Mouse (Mus musculus): ENCODE data around the gene Lrrc4c. TPM values are rescaled to one million over a fixed set of nuclear protein-coding genes. Genes with fewer than 3 reads are reported as not detected.

Gene Lrrc4c
- polyA plus RNA-seq, 1 experiment, result not detected

DNA sequence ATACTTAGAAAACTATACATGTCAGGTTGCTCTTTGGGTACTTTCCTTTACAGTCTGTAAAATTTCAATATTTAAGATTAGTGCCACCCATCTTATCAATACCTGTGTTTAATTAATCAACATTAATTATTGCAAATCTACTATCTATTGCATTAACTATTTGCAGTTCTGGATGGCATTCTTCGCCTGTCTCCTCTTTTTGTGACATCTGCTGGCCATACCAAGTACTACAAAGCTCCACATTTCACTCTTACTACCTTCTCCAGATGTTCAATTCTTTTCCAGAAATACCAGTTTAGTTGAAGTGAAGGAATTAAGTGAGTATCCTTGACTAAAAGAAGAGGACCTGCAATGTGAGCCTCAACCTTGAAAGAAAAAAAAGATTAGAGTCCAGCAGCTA, 1.4 kb upstream of the Lrrc4c start:
- no peak for TF ChIP-seq EP300 (IDR thresholded peaks at IDR 0.05; ENCODE audit: insufficient read depth, low read depth, low read length)
- no peak for TF ChIP-seq POLR2A (IDR thresholded peaks at IDR 0.05; ENCODE audit: insufficient read depth, low read length)
- TF ChIP-seq CTCF (IDR thresholded peaks at IDR 0.05; ENCODE audit: low read depth, low read length), result no peak
- no peaks in the 10 kb centered on the region for H3K27me3 ChIP-seq (ENCODE audit: control insufficient read depth, insufficient read depth, low read length, poor library complexity, severe bottlenecking)
- H3K4me3 ChIP-seq (ENCODE audit: low read depth, low read length), result no peak overlapping the region
- H3K36me3 ChIP-seq (ENCODE audit: control insufficient read depth, insufficient read depth, low read length, poor library complexity, severe bottlenecking), result no peaks in the 10 kb centered on the region
- peaks cover 2% of the 10 kb centered on the region for H3K4me1 ChIP-seq (ENCODE audit: control insufficient read depth, insufficient read depth, low read length)
- H3K9ac ChIP-seq (ENCODE audit: low read depth, poor library complexity, severe bottlenecking), result no peak overlapping the region
- no peak overlapping the region for H3K27ac ChIP-seq (ENCODE audit: insufficient read depth, low read length)
- no peaks in the 10 kb centered on the region for H3K9me3 ChIP-seq (replicated peaks; ENCODE audit: control insufficient read depth, insufficient read depth, low read length, poor library complexity, severe bottlenecking)

DNA sequence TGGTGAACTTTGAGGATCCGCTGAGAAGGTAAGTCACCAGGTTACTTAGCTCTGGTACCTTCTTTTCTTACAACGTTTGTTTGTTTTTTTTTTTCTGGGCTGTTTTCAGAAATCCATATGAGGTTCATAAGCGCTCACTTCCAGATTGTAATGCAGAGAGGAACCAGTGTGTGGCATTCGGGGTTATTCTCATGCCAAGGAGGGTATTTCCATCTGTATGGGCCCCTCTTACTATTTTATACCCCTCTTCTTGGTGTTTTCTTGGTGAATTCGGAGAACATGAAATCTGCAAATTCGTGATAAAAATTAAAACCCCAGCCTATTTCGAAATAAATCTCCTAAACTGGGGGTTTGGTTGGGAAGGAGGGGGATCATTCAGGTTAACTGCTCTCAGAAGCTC, 587 bp downstream of the Lrrc4c start:
- Histone ChIP-seq H3K27ac (ENCODE audit: insufficient read depth, low read length) (no peak overlapping the region), H3K27me3 (ENCODE audit: control insufficient read depth, insufficient read depth, low read length, poor library complexity, severe bottlenecking) (no peaks in the 10 kb centered on the region), H3K4me1 (ENCODE audit: control insufficient read depth, insufficient read depth, low read length) (peaks cover 2% of the 10 kb centered on the region), H3K9ac (ENCODE audit: low read depth, poor library complexity, severe bottlenecking) (no peak overlapping the region), H3K36me3 (ENCODE audit: control insufficient read depth, insufficient read depth, low read length, poor library complexity, severe bottlenecking) (no peaks in the 10 kb centered on the region), H3K4me3 (ENCODE audit: low read depth, low read length) (no peak overlapping the region), H3K9me3 (replicated peaks; ENCODE audit: control insufficient read depth, insufficient read depth, low read length, poor library complexity, severe bottlenecking) (no peaks in the 10 kb centered on the region)
- TF ChIP-seq POLR2A (IDR thresholded peaks at IDR 0.05; ENCODE audit: insufficient read depth, low read length), result no peak
- TF ChIP-seq CTCF (IDR thresholded peaks at IDR 0.05; ENCODE audit: low read depth, low read length), result no peak
- no peak for TF ChIP-seq EP300 (IDR thresholded peaks at IDR 0.05; ENCODE audit: insufficient read depth, low read depth, low read length)

DNA sequence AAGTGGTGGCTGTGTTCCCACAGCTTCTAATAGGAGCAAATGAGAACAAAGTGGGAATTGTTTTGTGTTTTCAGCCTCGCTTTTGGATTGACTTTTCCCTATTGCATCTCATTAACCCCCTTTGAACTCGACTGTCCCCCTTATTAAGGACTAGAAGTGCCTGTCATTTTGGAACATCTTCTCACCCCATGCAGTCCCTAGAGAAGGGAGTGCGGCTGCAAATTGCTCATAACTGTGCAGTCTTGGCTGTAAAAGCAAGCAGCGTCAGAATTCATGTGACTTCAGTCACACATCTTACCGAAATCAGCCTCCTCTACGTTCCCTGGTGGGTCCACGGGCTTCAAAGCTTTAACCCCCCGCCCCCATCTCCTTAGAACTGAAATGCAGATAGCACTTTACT, 1.2 kb downstream of the Lrrc4c start:
- Histone ChIP-seq H3K27ac (ENCODE audit: insufficient read depth, low read length) (no peak overlapping the region), H3K4me3 (ENCODE audit: low read depth, low read length) (no peak overlapping the region), H3K9me3 (replicated peaks; ENCODE audit: control insufficient read depth, insufficient read depth, low read length, poor library complexity, severe bottlenecking) (no peaks in the 10 kb centered on the region), H3K36me3 (ENCODE audit: control insufficient read depth, insufficient read depth, low read length, poor library complexity, severe bottlenecking) (no peaks in the 10 kb centered on the region), H3K4me1 (ENCODE audit: control insufficient read depth, insufficient read depth, low read length) (peaks cover 2% of the 10 kb centered on the region), H3K27me3 (ENCODE audit: control insufficient read depth, insufficient read depth, low read length, poor library complexity, severe bottlenecking) (no peaks in the 10 kb centered on the region), H3K9ac (ENCODE audit: low read depth, poor library complexity, severe bottlenecking) (no peak overlapping the region)
- TF ChIP-seq CTCF (IDR thresholded peaks at IDR 0.05; ENCODE audit: low read depth, low read length) (no peak), EP300 (IDR thresholded peaks at IDR 0.05; ENCODE audit: insufficient read depth, low read depth, low read length) (no peak), POLR2A (IDR thresholded peaks at IDR 0.05; ENCODE audit: insufficient read depth, low read length) (no peak)

DNA sequence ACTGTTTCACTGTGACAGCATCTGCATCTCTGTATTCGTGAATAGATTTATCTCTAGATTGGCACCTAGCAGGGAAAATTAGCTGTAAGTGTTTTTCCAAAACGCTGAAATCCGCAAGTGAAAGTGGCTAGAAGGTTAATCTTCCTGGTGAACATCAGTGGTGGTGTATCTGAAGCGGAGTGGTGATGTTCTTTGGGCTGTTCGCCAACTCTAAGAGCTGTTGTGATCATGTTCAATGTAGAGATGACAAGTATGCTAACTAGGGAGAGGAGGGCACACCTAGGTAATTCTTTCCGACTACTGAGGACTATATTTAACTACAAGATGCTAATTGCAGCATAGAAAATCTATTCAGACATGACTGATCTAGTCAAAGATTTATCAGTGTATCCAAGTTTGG, 1.7 kb downstream of the Lrrc4c start:
- Histone ChIP-seq H3K4me1 (ENCODE audit: control insufficient read depth, insufficient read depth, low read length) (peaks cover 2% of the 10 kb centered on the region), H3K36me3 (ENCODE audit: control insufficient read depth, insufficient read depth, low read length, poor library complexity, severe bottlenecking) (no peaks in the 10 kb centered on the region), H3K4me3 (ENCODE audit: low read depth, low read length) (no peak overlapping the region), H3K9ac (ENCODE audit: low read depth, poor library complexity, severe bottlenecking) (no peak overlapping the region), H3K9me3 (replicated peaks; ENCODE audit: control insufficient read depth, insufficient read depth, low read length, poor library complexity, severe bottlenecking) (no peaks in the 10 kb centered on the region), H3K27ac (ENCODE audit: insufficient read depth, low read length) (no peak overlapping the region), H3K27me3 (ENCODE audit: control insufficient read depth, insufficient read depth, low read length, poor library complexity, severe bottlenecking) (no peaks in the 10 kb centered on the region)
- TF ChIP-seq CTCF (IDR thresholded peaks at IDR 0.05; ENCODE audit: low read depth, low read length) (no peak), EP300 (IDR thresholded peaks at IDR 0.05; ENCODE audit: insufficient read depth, low read depth, low read length) (no peak), POLR2A (IDR thresholded peaks at IDR 0.05; ENCODE audit: insufficient read depth, low read length) (no peak)

DNA sequence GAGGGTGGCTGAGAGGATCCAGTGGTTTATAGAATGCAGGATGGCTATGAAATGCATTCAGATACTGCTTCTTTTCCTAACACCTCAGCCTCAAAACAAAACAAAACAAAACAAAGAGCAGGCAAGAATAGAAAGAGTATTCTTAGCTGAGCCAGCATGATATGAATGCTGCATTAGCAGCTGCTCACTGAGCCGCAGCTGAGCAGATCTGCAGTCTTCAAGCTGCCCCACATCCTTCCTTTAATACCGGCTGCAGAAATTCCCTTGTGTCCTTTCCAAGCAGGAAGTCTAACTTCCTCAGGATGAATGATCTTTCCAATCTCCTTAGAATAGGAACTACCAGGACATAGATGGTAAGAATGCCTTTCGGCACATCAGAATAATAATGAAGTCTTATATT, 16.7 kb downstream of the Lrrc4c start:
- no peak overlapping the region for H3K27ac ChIP-seq (ENCODE audit: insufficient read depth, low read length)
- no peaks in the 10 kb centered on the region for H3K4me1 ChIP-seq (ENCODE audit: control insufficient read depth, insufficient read depth, low read length)
- H3K27me3 ChIP-seq (ENCODE audit: control insufficient read depth, insufficient read depth, low read length, poor library complexity, severe bottlenecking), result no peaks in the 10 kb centered on the region
- no peak for TF ChIP-seq CTCF (IDR thresholded peaks at IDR 0.05; ENCODE audit: low read depth, low read length)
- no peak for TF ChIP-seq POLR2A (IDR thresholded peaks at IDR 0.05; ENCODE audit: insufficient read depth, low read length)
- no peak for TF ChIP-seq EP300 (IDR thresholded peaks at IDR 0.05; ENCODE audit: insufficient read depth, low read depth, low read length)
- no peaks in the 10 kb centered on the region for H3K36me3 ChIP-seq (ENCODE audit: control insufficient read depth, insufficient read depth, low read length, poor library complexity, severe bottlenecking)
- H3K9ac ChIP-seq (ENCODE audit: low read depth, poor library complexity, severe bottlenecking), result no peak overlapping the region
- H3K9me3 ChIP-seq (replicated peaks; ENCODE audit: control insufficient read depth, insufficient read depth, low read length, poor library complexity, severe bottlenecking), result no peaks in the 10 kb centered on the region
- no peak overlapping the region for H3K4me3 ChIP-seq (ENCODE audit: low read depth, low read length)

DNA sequence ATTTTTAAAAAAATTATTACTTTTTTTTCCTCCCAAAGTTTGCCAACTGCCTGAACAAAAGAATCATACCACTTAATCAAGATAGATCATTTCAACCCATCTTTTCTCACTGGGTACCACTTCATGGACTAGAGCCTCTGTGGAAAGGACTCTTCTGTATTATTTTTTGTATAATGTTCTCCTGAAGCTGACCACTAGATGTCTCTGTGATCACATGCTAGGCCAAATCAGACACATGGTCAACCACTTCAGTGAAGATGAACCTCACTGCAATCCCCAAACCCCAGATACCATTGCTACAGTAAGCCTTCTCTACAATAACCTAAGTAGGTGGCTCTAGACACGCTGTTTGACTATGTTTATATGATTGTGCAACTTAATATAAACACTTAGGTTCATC, 19.4 kb downstream of the Lrrc4c start:
- Histone ChIP-seq H3K27ac (ENCODE audit: insufficient read depth, low read length) (no peak overlapping the region), H3K36me3 (ENCODE audit: control insufficient read depth, insufficient read depth, low read length, poor library complexity, severe bottlenecking) (no peaks in the 10 kb centered on the region), H3K4me3 (ENCODE audit: low read depth, low read length) (no peak overlapping the region), H3K27me3 (ENCODE audit: control insufficient read depth, insufficient read depth, low read length, poor library complexity, severe bottlenecking) (no peaks in the 10 kb centered on the region), H3K9me3 (replicated peaks; ENCODE audit: control insufficient read depth, insufficient read depth, low read length, poor library complexity, severe bottlenecking) (no peaks in the 10 kb centered on the region), H3K4me1 (ENCODE audit: control insufficient read depth, insufficient read depth, low read length) (no peaks in the 10 kb centered on the region), H3K9ac (ENCODE audit: low read depth, poor library complexity, severe bottlenecking) (no peak overlapping the region)
- TF ChIP-seq CTCF (IDR thresholded peaks at IDR 0.05; ENCODE audit: low read depth, low read length) (no peak), EP300 (IDR thresholded peaks at IDR 0.05; ENCODE audit: insufficient read depth, low read depth, low read length) (no peak)

Measured in ES-Bruce4 (cell line).